ENCODE assay signal across 8 mouse cellular contexts in the genomic region with DNA sequence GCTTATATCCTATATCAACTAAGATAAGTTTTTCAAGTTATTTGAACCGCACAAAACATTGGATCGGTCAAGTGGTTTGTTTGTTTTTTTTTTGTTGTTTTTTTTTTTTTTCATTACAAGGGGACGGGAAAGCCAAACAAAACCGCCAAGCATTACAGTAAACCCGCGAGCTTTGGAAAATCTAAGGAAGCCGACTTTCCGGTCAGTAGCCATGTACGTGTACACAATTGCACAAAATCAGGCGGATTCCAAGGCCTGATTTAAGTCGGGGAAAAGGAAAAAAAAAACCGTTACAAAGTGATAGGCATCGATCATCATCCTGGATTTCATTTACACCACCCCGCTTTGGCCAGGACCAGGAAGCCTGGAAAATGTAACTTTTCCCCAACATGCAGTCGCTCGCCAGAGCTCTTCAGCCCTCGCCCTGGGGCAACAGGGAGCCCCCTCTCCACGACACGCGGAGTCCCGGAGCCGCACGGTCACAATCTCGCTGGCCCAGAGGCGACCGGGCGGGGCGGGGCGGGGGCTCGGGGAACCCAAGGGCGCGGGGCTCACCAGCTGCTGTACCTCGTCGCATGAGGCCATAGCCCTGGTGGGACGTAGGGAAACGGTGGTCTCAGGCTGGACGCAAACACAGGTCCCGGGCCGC. TPM values are rescaled to one million over a fixed set of nuclear protein-coding genes. Genes with fewer than 3 reads are reported as not detected.
DNase-seq lines count a peak whose midpoint lies in the region; ATAC-seq and TF ChIP-seq lines count a peak whose summit lies in the region.

No protein-coding gene starts in this region.

- H3K27ac ChIP-seq in spleen, adult 2 months (ENCODE audit: insufficient read depth, low read length) = peak overlapping the region; percentile 80; the same call in 1 of the 2 replicates
- peak overlapping the region; percentile 95 for H3K27ac ChIP-seq in neural tube, embryonic 12.5 days

- peaks cover 7% of the 10 kb centered on the region for H3K27me3 ChIP-seq in spleen, adult 2 months (ENCODE audit: control insufficient read depth, insufficient read depth, low read length)
- H3K27me3 ChIP-seq in neural tube, embryonic 12.5 days (replicated peaks) = no peaks in the 10 kb centered on the region

- peak; percentile 31 for ATAC-seq in cerebellum, adult (ENCODE audit: insufficient number of reproducible peaks, low FRiP score, low TSS enrichment)
- ATAC-seq in neural tube, embryonic 12.5 days (ENCODE audit: low FRiP score, low read depth) = no peak

- DNase-seq in cerebellum, adult 11 months = no peak
- no peak for DNase-seq in spleen, adult 2 months (ENCODE audit: low read depth in 1 of 2, low spot score in 2 of 2)
- no peak for DNase-seq in spleen, adult 18-20 months
- DNase-seq in kidney, postnatal 10 days = peak; percentile 44
- DNase-seq in layer of hippocampus, adult 9-10 months (ENCODE audit: low spot score) = no peak
- no peak for DNase-seq in thymus, postnatal 14 days

- no peak for TF ChIP-seq POLR2A in spleen, adult 2 months (IDR thresholded peaks at IDR 0.05; ENCODE audit: low read depth, low read length)

- H3K4me3 ChIP-seq in spleen, adult 2 months (ENCODE audit: extremely low read depth, insufficient read depth, insufficient read length) = peak overlapping the region; percentile 93
- H3K4me3 ChIP-seq in neural tube, embryonic 12.5 days = peak overlapping the region; percentile 80

- H3K4me2 ChIP-seq in neural tube, embryonic 12.5 days (replicated peaks) = peak overlapping the region; percentile 97

- no peaks in the 10 kb centered on the region for H3K36me3 ChIP-seq in spleen, adult 2 months (ENCODE audit: control insufficient read depth, insufficient read depth, low read length)
- H3K36me3 ChIP-seq in neural tube, embryonic 12.5 days = no peaks in the 10 kb centered on the region

- TF ChIP-seq CTCF in spleen, adult 2 months (IDR thresholded peaks at IDR 0.05; ENCODE audit: extremely low read depth, insufficient read depth, insufficient read length, insufficient replicate concordance) = no peak

- H3K9me3 ChIP-seq in neural tube, embryonic 12.5 days = no peaks in the 10 kb centered on the region

- H3K4me1 ChIP-seq in spleen, adult 2 months (ENCODE audit: control insufficient read depth, insufficient read depth, insufficient read length) = no peaks in the 10 kb centered on the region; the same call in 1 of the 2 replicates
- peaks cover 18% of the 10 kb centered on the region for H3K4me1 ChIP-seq in neural tube, embryonic 12.5 days

- 3% methylated on average over 39 of the region's 39 CpGs for WGBS in spleen, adult 2 months
- WGBS in neural tube, embryonic 12.5 days = 2% methylated on average over 39 of the region's 39 CpGs

- H3K9ac ChIP-seq in neural tube, embryonic 12.5 days = peak overlapping the region; percentile 90

RNA-seq across cellular contexts. Expression of gene Sept10, which starts 0.7 kb away (rescaled TPM):
- 1.4 and 2.0 TPM in 2 replicates for polyA plus RNA-seq in spleen, adult 2 months (2012; rRNA removed)
- 26.3 and 27.1 TPM in 2 replicates for polyA plus RNA-seq in neural tube, embryonic 12.5 days (2016; fragmentation: Nextera tagmentation; extraction: Ambion mirVana)

RNA-seq across cellular contexts. Expression of gene Sowahc, which starts 0.8 kb away (rescaled TPM):
- polyA plus RNA-seq in spleen, adult 2 months (2012; rRNA removed) = 2.5 and 3.4 TPM in 2 replicates
- polyA plus RNA-seq in neural tube, embryonic 12.5 days (2016; fragmentation: Nextera tagmentation; extraction: Ambion mirVana) = 16.3 and 17.7 TPM in 2 replicates
